Mouse (Mus musculus): ENCODE data around the gene Swap70.

Swap70 gene

DNA sequence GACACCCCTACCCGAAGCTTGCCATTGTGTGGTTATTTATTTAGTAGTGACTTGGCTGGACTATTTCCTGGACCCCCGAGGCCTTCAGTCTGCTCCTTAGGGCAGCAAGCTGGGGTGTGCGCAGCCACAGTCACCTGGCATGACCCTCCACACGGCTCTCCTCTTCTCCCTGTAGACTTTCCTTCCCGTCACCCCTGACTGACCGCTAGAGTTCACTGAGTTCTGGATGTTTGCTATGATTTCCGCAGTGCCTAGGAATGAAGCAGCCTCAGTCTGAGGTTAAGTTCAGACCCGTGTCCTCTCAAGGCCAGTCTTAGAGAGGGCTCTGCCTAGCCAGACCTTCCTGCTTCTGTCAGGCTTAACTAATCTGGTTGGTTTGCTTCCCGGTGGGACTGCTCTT is 50.3 kb downstream of the Swap70 start:
- in situ Hi-C loops (cut with MboI): no loop called here

GRCm38 (mm10) chr7:110272434-110272833 is 50.9 kb downstream of the Swap70 start:
- in situ Hi-C loops (cut with MboI): no loop called here

DNA sequence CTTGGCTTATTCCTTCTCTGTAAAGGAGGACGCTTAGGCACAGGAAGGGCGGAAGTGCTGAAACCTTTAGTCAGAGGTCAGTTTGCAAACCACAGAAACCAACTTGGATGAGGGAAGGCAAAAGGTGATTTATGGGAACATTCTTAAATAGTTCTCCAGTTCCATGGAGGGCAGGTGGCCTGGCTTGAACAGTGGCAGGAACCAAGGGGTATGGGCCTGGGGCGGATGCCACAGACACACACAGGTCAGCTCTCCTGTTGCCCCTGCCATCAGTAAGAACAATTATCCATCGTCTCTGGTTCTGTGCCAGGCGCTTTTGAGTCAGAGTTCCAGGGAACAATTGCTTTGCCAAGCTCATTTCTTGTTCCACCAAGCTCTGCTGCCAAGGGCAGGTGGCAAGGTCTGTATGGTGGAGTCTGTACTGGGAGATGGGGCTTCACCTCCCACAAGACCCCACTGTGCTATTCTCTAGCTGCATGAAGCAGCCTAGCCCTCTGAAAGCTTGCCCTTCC is 56.3 kb downstream of the Swap70 start:
- in situ Hi-C loops (cut with MboI): no loop called here

DNA sequence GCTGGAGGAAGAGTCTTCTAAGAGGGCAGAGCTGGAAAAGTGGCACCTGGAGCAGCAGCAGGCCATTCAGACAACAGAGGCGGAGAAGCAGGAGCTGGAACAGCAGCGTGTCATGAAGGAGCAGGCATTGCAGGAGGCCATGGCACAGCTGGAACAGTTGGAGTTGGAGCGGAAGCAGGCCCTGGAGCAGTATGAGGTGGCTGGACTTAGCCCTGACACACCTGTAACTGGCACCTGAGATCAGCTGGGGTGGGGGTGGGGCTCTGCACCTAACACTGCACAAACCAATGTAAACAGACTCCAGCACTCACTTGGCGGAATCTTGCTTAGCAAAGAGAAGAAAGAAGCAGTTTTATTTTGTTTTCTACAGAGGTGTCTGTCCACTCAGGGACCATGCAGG is 57.7 kb downstream of the Swap70 start:
- in situ Hi-C loops (cut with MboI): no loop called here

- in situ Hi-C loops (cut with MboI): loop anchor here (10.0 kb wide), 1 partner anchor 343 kb away; the partner anchor contains the start of gene Adm
Observed at GRCm38 (mm10) chr7:110281435-110282256, 60.1 kb downstream of the Swap70 start.

DNA sequence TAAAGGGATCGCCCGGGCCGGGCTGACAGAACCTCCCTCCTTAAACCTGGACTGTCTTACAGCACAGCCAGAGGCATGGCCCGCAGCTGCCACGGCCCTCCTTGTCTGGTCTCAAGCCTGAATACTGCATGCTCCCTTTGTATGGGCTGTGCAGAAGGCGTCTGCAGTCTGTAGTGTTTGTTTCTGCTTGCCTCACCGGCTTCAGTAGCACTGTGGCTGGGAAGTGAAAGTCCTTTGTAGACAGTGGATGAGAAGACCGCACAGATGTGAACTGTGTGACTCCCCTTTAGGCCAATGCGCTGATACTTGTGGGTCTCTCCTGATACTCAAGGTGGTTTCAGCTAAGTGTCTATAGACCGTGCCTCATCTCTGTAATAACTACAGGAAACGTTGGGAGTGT is 61.3 kb downstream of the Swap70 start:
- in situ Hi-C loops (cut with MboI): loop anchor here (10.0 kb wide), 1 partner anchor 342 kb away; the partner anchor contains the start of gene Adm

DNA sequence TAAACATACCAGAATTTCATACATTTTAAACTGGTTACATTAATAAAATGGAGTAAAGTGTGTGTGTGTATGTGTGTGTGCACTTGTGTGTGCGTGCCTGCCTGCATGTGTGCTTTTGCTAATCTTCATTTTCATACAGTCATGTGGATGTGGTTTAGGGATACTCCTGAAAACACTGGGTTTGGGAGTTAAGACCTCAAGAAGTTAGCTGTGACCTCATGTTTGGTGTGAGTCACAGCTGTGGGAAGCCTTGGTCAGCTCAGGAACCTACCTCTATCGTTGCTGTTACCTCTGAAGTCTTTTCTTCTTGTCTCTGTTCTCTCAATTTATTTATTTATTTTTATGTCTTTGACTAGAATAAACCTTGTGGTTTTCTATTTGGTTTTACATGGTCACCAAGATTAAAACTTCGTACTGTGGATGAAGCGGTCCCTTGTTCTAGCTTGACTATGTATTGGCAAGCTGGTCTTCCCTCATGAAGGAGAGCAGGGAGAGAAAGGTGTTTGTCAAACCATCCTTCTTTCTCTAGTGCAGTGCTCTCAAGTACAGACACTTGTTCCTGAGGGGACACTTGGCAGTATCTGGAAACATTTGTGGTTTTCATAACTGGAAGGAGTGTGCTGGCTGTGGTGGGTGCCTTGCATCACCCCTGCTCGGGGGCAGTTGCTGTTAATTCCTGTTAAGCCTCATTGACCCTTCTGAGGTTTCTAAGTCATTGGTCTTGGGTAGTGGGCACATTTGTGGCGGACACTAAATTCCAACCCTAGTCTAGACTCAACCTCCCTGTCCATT is 62.2 kb downstream of the Swap70 start:
- in situ Hi-C loops (cut with MboI): loop anchor here (10.0 kb wide), 1 partner anchor 341 kb away; the partner anchor contains the start of gene Adm

- in situ Hi-C loops (cut with MboI): loop anchor here (10.0 kb wide), 1 partner anchor 340 kb away; the partner anchor contains the start of gene Adm
Observed at GRCm38 (mm10) chr7:110285076-110285848, 63.8 kb downstream of the Swap70 start.

GRCm38 (mm10) chr7:110285849-110286151 is 64.3 kb downstream of the Swap70 start:
- in situ Hi-C loops (cut with MboI): loop anchor here (10.0 kb wide), 1 partner anchor 339 kb away; the partner anchor contains the start of gene Adm

- in situ Hi-C loops (cut with MboI): loop anchor here (10.0 kb wide), 1 partner anchor 339 kb away; the partner anchor contains the start of gene Adm
Observed at GRCm38 (mm10) chr7:110286198-110286732, 64.8 kb downstream of the Swap70 start.

DNA sequence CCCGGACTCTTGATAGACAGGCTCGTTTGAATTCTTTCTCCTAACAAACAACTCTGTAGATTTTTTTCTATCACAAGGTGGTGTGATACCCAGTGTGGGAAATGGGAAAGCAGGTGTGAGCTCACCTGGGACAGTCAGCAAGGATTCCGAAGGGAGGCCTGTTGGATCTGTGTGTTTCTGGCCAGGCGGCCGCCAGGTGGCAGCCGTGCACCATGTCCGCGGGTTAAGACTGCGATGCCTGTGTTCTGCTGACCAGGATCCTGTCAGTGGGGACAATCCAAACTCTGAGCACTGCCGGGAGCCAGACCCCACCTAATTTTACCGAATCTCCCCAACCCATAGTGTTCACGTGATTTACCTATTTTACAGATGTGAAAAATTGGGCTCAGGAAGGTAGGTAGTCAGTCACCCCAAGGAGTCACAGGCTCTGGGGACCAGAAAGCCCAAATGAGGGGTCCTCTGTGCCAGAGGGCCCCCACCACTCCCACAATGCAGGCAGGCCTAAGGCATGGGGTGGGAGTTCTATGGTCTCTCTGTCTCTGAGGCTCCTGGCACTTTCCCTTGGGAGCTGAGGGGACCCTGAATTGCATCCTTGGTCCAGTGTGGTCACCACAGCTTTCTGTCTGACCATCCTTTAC is 65.4 kb downstream of the Swap70 start:
- in situ Hi-C loops (cut with MboI): loop anchor here (10.0 kb wide), 1 partner anchor 338 kb away; the partner anchor contains the start of gene Adm

GRCm38 (mm10) chr7:110287476-110288071 is 66.1 kb downstream of the Swap70 start:
- in situ Hi-C loops (cut with MboI): loop anchor here (10.0 kb wide), 1 partner anchor 337 kb away; the partner anchor contains the start of gene Adm

DNA sequence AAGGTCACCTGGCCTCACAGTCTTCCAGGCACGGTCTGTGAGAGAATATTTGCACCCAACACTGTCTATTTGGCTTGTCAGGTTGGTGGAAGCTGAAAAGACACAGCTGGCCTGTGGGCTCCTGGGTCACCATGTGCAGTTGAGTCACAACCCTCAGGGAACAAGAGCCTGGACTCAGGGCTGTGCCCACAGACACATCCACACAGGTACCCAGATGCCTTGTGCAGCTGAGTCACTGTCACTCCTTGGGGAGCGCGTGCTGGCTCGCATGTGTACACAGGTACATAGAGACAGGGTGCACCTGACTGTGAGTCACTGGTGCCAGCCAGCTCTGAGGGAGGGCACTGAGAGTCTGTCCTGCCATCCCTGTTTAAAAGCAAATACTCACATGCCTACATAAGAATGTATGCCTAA is 66.7 kb downstream of the Swap70 start:
- in situ Hi-C loops (cut with MboI): loop anchor here (10.0 kb wide), 1 partner anchor 337 kb away; the partner anchor contains the start of gene Adm

DNA sequence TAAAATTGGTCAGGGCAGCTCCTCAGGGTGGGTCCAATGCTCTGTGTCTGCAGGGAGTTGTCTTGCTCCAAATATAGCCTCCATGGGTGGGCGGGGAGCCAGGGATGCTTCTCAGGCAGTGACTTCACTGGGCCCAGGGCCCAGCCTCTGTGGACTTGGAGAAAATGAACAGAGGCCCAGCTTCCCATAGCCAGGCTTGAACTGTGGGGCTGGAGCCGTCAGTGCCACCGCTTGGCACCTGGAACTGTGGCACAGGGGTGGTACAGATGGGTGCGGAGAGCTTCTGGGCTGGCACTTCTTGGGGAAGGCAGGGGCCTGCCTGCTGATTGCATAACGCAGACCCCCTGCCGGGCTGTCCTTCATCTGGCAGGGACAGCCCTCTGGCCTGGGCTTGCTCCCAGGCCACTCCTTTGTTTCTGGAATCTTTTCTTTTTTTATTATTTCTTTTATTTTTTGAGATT is 67.2 kb downstream of the Swap70 start:
- in situ Hi-C loops (cut with MboI): loop anchor here (10.0 kb wide), 1 partner anchor 336 kb away; the partner anchor contains the start of gene Adm

- in situ Hi-C loops (cut with MboI): loop anchor here (10.0 kb wide), 1 partner anchor 335 kb away; the partner anchor contains the start of gene Adm
Observed at GRCm38 (mm10) chr7:110289647-110290046, 68.1 kb downstream of the Swap70 start.

DNA sequence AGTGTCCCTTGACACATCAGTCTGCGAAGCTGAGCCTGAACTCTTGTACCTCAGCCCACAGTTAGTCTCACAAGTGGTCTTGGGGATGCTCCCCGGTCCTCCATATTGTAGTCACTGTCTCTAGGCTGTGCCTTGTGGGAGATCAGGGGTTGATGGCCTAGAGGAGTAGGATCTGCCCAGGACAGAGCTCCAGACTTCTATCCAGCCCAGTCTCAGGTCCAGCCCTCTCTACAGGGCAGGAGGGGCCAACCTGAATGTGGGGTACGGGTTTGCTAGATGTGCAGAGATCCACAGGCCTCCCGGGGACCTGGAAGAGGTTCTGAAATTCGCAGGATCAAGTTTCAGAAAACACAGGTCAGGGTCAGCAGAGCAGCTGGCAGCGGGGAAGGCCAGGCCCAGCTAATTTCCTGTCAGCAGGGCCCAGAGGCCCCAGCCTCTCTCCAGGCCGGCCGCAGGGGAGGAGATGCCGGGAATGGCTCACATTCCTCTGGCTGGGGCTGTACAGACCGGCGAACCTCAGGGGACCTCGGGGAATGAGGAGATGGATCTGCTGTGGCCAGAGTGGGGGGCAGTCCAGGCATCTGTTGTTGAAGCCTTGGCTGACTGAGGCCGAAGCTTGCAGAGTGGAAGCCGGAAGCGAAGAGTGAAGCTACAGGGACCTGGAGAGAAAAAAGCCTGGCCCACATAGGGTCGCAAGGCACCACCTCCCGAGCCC is 75.5 kb downstream of the Swap70 start:
- in situ Hi-C loops (cut with MboI): no loop called here

- in situ Hi-C loops (cut with MboI): no loop called here
Observed at GRCm38 (mm10) chr7:110297611-110298010, 76.1 kb downstream of the Swap70 start.

DNA sequence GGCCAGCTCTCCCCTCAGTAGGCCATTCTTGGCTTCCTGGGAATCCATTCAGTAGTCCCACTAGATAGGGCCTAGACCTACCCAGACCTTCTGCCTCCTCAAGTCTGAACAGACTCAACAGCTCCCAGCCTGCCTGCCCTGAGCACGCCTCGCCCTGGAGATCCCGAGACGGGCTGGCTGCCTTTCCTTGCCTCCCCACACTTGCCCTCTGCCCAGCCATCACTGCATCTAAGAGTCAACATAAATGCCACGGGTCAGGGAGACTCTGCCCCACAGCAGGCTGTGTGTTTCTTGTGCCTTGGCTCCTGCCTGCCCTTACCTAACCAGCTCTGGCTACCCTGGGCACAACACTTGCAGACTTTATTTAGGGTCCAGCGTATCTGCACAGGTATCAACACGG is 76.6 kb downstream of the Swap70 start:
- in situ Hi-C loops (cut with MboI): no loop called here

DNA sequence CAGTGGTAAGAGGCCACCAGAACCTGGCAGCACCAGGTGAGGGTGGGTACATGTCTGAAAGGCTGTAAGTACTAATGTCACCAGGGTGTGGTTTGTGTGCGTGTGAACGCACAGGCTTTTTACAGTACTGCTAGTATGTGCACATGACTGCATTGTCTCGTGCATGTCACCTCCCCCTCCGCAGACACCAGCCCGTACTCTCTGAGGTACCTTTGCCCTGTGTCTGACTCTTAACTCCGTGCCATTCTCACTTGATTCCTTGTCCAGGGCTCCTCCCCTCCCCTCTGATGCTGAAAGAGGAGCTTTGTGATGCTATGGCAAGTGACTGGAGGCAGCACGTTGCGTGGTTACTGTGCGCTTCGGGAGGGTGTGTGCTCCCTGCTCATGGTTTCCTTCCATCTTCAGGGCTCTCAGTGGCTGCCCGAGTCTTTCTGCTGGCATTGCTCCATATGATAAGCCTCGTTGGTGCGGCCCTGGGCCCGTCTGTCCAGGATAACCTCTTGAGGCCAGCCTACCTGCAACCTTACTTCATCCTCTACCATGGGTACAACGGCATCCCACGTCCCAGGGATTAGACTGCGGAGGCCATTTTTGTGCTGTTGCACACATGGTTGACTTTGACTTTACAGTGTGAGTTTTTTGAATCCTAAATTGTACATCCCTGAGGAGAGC is 77.4 kb downstream of the Swap70 start:
- in situ Hi-C loops (cut with MboI): no loop called here
